Mouse (Mus musculus): ENCODE data around the gene Chrnb1. TPM values are rescaled to one million over a fixed set of nuclear protein-coding genes. Genes with fewer than 3 reads are reported as not detected.

The Chrnb1 gene
- total and polyA plus RNA-seq, 3 experiments, result 0.31 to 1.6 TPM; not detected in 1

- Histone ChIP-seq H3K27me3 (ENCODE audit: control insufficient read depth in 1 of 2, insufficient read depth in 2 of 2, low read length in 2 of 2) (peaks cover 0 to under 1% of the 10 kb centered on the region in 2 experiments; a peak in 2 of 4 replicates), H3K9me3 (replicated peaks; ENCODE audit: insufficient read depth, low read length) (no peaks in the 10 kb centered on the region), H3K79me2 (ENCODE audit: control insufficient read depth, insufficient read depth, low read length, poor library complexity) (peaks cover 8% of the 10 kb centered on the region; the same call in 1 of the 2 replicates), H3K27ac (ENCODE audit: control insufficient read depth, low read depth, low read length) (no peak within 1 kb of the TSS), H3K4me1 (ENCODE audit: control insufficient read depth in 1 of 2, insufficient read depth in 2 of 2, low read length in 2 of 2) (peaks cover 3 to 11% of the 10 kb centered on the region in 2 experiments; a peak in 3 of 4 replicates), H3K4me3 (ENCODE audit: control insufficient read depth in 1 of 2, insufficient read depth in 1 of 2, low read depth in 2 of 2, low read length in 2 of 2) (peak within 1 kb of the TSS; percentile 70 to 89), H3K9ac (ENCODE audit: control insufficient read depth, low read depth, low read length, poor library complexity, severe bottlenecking) (peak within 1 kb of the TSS; percentile 78; the same call in 1 of the 2 replicates), H3K36me3 (ENCODE audit: control insufficient read depth in 1 of 2, insufficient read depth in 2 of 2, low read length in 2 of 2) (no peaks in the 10 kb centered on the region; a peak in 1 of 4 replicates)
- TF ChIP-seq CHD2 (IDR thresholded peaks at IDR 0.05; ENCODE audit: low read length), result no peak
- TF ChIP-seq USF1 (IDR thresholded peaks at IDR 0.05; ENCODE audit: low read depth, low read length), result 0 out of 2 replicates have a peak, but pooled peaks have one; percentile 34
- TF ChIP-seq POLR2A (IDR thresholded peaks at IDR 0.05; ENCODE audit: control insufficient read depth in 1 of 2, insufficient read depth in 1 of 2, low read depth in 1 of 2, low read length in 2 of 2, poor library complexity in 1 of 2), result no peak
- TF ChIP-seq CTCF (IDR thresholded peaks at IDR 0.05 in 2 of 3, conservative IDR thresholded peaks at IDR 0.05 in 1 of 3; ENCODE audit: control insufficient read depth in 1 of 3, insufficient read depth in 1 of 3, low read depth in 2 of 3, low read length in 3 of 3, poor library complexity in 1 of 3, severe bottlenecking in 1 of 3), result peak in 1 of 3 experiments; percentile 16; a peak in 1 of 6 replicates
- no peak for TF ChIP-seq JUND (IDR thresholded peaks at IDR 0.05; ENCODE audit: low read depth, low read length)
- TF ChIP-seq NELFE (IDR thresholded peaks at IDR 0.05; ENCODE audit: low read depth, low read length), result no peak
- no peak for DNase-seq (ENCODE audit: low read depth, low spot score)
Measured at GRCm38 (mm10) chr11:69804972-69805909, 9.5 kb upstream of the Chrnb1 start, which contains the start of gene Tmem102. Gene Tmem102, minus strand, starts transcription at chr11:69805624.

- Histone ChIP-seq H3K9ac (ENCODE audit: control insufficient read depth, low read depth, low read length, poor library complexity, severe bottlenecking) (peak overlapping the region; percentile 78; the same call in 1 of the 2 replicates), H3K27ac (ENCODE audit: control insufficient read depth, low read depth, low read length) (no peak overlapping the region), H3K79me2 (ENCODE audit: control insufficient read depth, insufficient read depth, low read length, poor library complexity) (peaks cover 8% of the 10 kb centered on the region; the same call in 1 of the 2 replicates), H3K4me1 (ENCODE audit: control insufficient read depth in 1 of 2, insufficient read depth in 2 of 2, low read length in 2 of 2) (peaks cover 3 to 11% of the 10 kb centered on the region in 2 experiments; a peak in 3 of 4 replicates), H3K9me3 (replicated peaks; ENCODE audit: insufficient read depth, low read length) (no peaks in the 10 kb centered on the region), H3K4me3 (ENCODE audit: control insufficient read depth in 1 of 2, insufficient read depth in 1 of 2, low read depth in 2 of 2, low read length in 2 of 2) (peak overlapping the region; percentile 70 to 89), H3K36me3 (ENCODE audit: control insufficient read depth in 1 of 2, insufficient read depth in 2 of 2, low read length in 2 of 2) (peaks cover 0 to under 1% of the 10 kb centered on the region in 2 experiments; a peak in 2 of 4 replicates), H3K27me3 (ENCODE audit: control insufficient read depth in 1 of 2, insufficient read depth in 2 of 2, low read length in 2 of 2) (no peaks in the 10 kb centered on the region; a peak in 1 of 4 replicates)
- no peak for TF ChIP-seq GABPA (IDR thresholded peaks at IDR 0.05; ENCODE audit: low read depth, low read length)
- TF ChIP-seq POLR2A (IDR thresholded peaks at IDR 0.05; ENCODE audit: control insufficient read depth in 1 of 2, insufficient read depth in 1 of 2, low read depth in 1 of 2, low read length in 2 of 2, poor library complexity in 1 of 2), result no peak
- TF ChIP-seq USF2 (IDR thresholded peaks at IDR 0.05; ENCODE audit: borderline replicate concordance in 1 of 2, insufficient read depth in 1 of 2, low read depth in 1 of 2, low read length in 2 of 2), result no peak
- no peak for TF ChIP-seq USF1 (IDR thresholded peaks at IDR 0.05; ENCODE audit: low read depth, low read length)
- DNase-seq (ENCODE audit: low read depth, low spot score), result no peak
Measured at GRCm38 (mm10) chr11:69804652-69804940, 8.9 kb upstream of the Chrnb1 start.
